Mouse (Mus musculus) intestine, embryonic 15.5 days (tissue): Measurements from ENCODE around the gene Zscan12. TPM values are rescaled to one million over a fixed set of nuclear protein-coding genes. Genes with fewer than 3 reads are reported as not detected.
"Not testable (repeated sequence)": the region's sequence is repeated elsewhere in the genome, so short reads cannot be mapped to it uniquely, and the experiment has no call there.

Experiments
- ATAC-seq: fragments of 200-750 bp; cut with Nextera tagmentation; 2 replicates; pipeline ENCODE4 v1.8.0; 2017; ENCODE audit warnings: moderate TSS enrichment, moderate library complexity
- H3K27ac ChIP-seq: fragments of 300-500 bp; sonication (generic); 2 replicates; pipeline ENCODE4 v1.5.1; 2015; ENCODE audit warnings: mild to moderate bottlenecking, inconsistent platforms
- H3K27me3 ChIP-seq: fragments of 300-500 bp; sonication (generic); replicated peaks from 2 replicates; pipeline ENCODE4 v1.6.1; 2015; ENCODE audit warnings: inconsistent platforms
- H3K36me3 ChIP-seq: fragments of 300-500 bp; sonication (generic); 2 replicates; pipeline ENCODE4 v1.6.1; 2015; ENCODE audit warnings: inconsistent platforms
- H3K4me1 ChIP-seq: fragments of 300-500 bp; sonication (generic); replicated peaks from 2 replicates; pipeline ENCODE4 v1.6.1; 2015; ENCODE audit warnings: inconsistent platforms
- H3K4me2 ChIP-seq: fragments of 300-500 bp; sonication (generic); replicated peaks from 2 replicates; pipeline ENCODE4 v1.6.1; 2015; ENCODE audit warnings: mild to moderate bottlenecking, inconsistent platforms
- H3K4me3 ChIP-seq: fragments of 300-500 bp; sonication (generic); replicated peaks from 2 replicates; pipeline ENCODE4 v1.5.1; 2015; ENCODE audit warnings: inconsistent platforms
- H3K9ac ChIP-seq: fragments of 300-500 bp; sonication (generic); 2 replicates; pipeline ENCODE4 v1.6.1; 2015; ENCODE audit warnings: inconsistent platforms
- H3K9me3 ChIP-seq: fragments of 300-500 bp; sonication (generic); 2 replicates; pipeline ENCODE4 v1.6.1; 2016; ENCODE audit warnings: inconsistent platforms
- WGBS: fragments of 180-500 bp; shearing (Covaris S2); methylation state at CpG from one replicate; pipeline ENCODE4 v1.1.7; 2015; 5-methylcytosine and 5-hydroxymethylcytosine counted together
- polyA plus RNA-seq: library from polyadenylated mRNA; unstranded; fragments of >200 nt; fragmentation: Nextera tagmentation; extraction: Ambion mirVana; gene quantifications from 2 replicates; pipeline ENCODE4 v1.2.1, GENCODE M21; 2015

Zscan12 gene
- polyA plus RNA-seq, 1 experiment from 2014 or later, result 8.6 TPM

- Histone ChIP-seq H3K36me3 (peaks cover 6% of the 10 kb centered on the region; the same call in 1 of the 2 replicates), H3K27ac (no peak overlapping the region), H3K9me3 (no peaks in the 10 kb centered on the region), H3K27me3 (no peaks in the 10 kb centered on the region), H3K4me2 (peak overlapping the region; percentile 57), H3K4me1 (peaks cover 14% of the 10 kb centered on the region; the same call in 1 of the 2 replicates), H3K9ac (peak overlapping the region; percentile 34; the same call in 1 of the 2 replicates), H3K4me3 (peak overlapping the region; percentile 76; the same call in 1 of the 2 replicates)
- WGBS, result 75% methylated on average over 12 of the region's 12 CpGs
- no peak for ATAC-seq
Observed at GRCm38 (mm10) chr13:21363719-21364118, 1.1 kb downstream of the Zscan12 start.

GRCm38 (mm10) chr13:21366635-21367034 is 4.0 kb downstream of the Zscan12 start:
- Histone ChIP-seq H3K4me2 (no peak overlapping the region), H3K27ac (no peak overlapping the region), H3K4me3 (no peak overlapping the region), H3K9ac (no peak overlapping the region), H3K36me3 (peaks cover 13% of the 10 kb centered on the region; the same call in 1 of the 2 replicates), H3K4me1 (peaks cover 14% of the 10 kb centered on the region; the same call in 1 of the 2 replicates), H3K9me3 (no peaks in the 10 kb centered on the region), H3K27me3 (no peaks in the 10 kb centered on the region)
- ATAC-seq, result no peak
- WGBS, result 77% methylated on average over 6 of the region's 6 CpGs

DNA sequence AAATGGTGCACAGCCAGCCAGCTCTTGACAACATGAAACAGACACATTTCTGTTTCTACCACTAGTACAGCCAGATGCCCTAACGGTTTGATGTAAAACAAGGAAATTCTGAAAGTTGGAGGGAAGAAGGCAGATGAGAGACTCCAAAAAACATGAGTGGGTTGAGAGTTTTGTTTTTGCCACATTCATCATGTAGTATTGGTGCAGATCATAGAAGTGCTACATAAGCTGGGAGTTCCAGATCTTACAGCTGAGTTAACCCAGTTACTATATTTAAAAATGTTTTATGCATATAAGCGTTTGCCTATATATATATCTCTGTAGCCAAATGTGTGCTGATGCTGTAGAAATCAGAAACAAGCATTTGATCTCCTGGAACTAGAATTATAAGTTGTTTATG is 10.1 kb downstream of the Zscan12 start:
- H3K36me3 ChIP-seq, result peaks cover 10% of the 10 kb centered on the region; the same call in 1 of the 2 replicates
- no peak for ATAC-seq
- 87% methylated on average over 2 of the region's 2 CpGs for whole genome bisulfite sequencing

DNA sequence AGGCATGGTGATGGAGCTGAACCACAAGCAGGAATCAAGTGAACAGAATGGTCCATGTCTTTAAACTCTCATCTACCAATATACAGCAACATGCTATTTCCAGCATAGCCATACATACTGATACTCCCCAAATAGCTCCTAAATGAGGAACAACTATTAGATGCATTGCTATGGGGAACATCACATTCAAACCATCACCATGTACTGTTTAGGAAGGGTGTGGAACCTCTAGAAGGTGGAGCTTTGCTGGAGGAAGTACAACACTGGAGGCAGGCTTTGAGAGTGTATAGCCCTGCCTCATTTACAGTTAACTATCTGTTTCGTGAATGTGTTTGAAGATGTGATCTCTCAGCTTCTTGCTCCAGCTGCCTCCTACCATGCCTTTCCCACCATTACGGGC is 15.2 kb downstream of the Zscan12 start:
- Histone ChIP-seq H3K27me3 (no peaks in the 10 kb centered on the region), H3K4me3 (no peak overlapping the region), H3K27ac (no peak overlapping the region), H3K9me3 (no peaks in the 10 kb centered on the region), H3K36me3 (no peaks in the 10 kb centered on the region), H3K4me1 (no peaks in the 10 kb centered on the region), H3K9ac (no peak overlapping the region), H3K4me2 (no peak overlapping the region)
- WGBS, result 88% methylated on average over 2 of the region's 2 CpGs
- no peak for ATAC-seq

More for the DNA sequence above, 10.1 kb downstream of the Zscan12 start:
- Histone ChIP-seq H3K9ac (no peak overlapping the region), H3K27me3 (no peaks in the 10 kb centered on the region), H3K27ac (no peak overlapping the region), H3K4me3 (no peak overlapping the region), H3K9me3 (no peaks in the 10 kb centered on the region), H3K4me2 (no peak overlapping the region), H3K4me1 (no peaks in the 10 kb centered on the region)

GRCm38 (mm10) chr13:21395211-21395610 is 32.6 kb downstream of the Zscan12 start:
- H3K4me3 ChIP-seq, result no peak overlapping the region
- H3K4me1 ChIP-seq, result no peaks in the 10 kb centered on the region
- ATAC-seq, result no peak
- H3K27me3 ChIP-seq, result no peaks in the 10 kb centered on the region
- no peaks in the 10 kb centered on the region for H3K9me3 ChIP-seq
- WGBS, result 94% methylated on average over 1 of the region's 1 CpGs
- no peak overlapping the region for H3K9ac ChIP-seq
- no peak overlapping the region for H3K27ac ChIP-seq
- H3K36me3 ChIP-seq, result peaks cover 36% of the 10 kb centered on the region
- no peak overlapping the region for H3K4me2 ChIP-seq

GRCm38 (mm10) chr13:21395623-21396022 is 33.0 kb downstream of the Zscan12 start:
- Histone ChIP-seq H3K27me3 (no peaks in the 10 kb centered on the region), H3K36me3 (peaks cover 32% of the 10 kb centered on the region), H3K4me2 (no peak overlapping the region), H3K4me3 (no peak overlapping the region), H3K27ac (no peak overlapping the region), H3K9ac (no peak overlapping the region), H3K9me3 (no peaks in the 10 kb centered on the region), H3K4me1 (no peaks in the 10 kb centered on the region)
- no peak for ATAC-seq
- WGBS, result 94% methylated on average over 6 of the region's 6 CpGs

- H3K4me1 ChIP-seq, H3K9ac ChIP-seq, H3K4me3 ChIP-seq, H3K27ac ChIP-seq, H3K4me2 ChIP-seq, H3K9me3 ChIP-seq, H3K27me3 ChIP-seq: not testable (repeated sequence)
- peak; percentile 55; the same call in 1 of the 2 replicates for ATAC-seq
- WGBS, result 92% methylated on average over 18 of the region's 18 CpGs
- peaks cover 28% of the 10 kb centered on the region for H3K36me3 ChIP-seq
Observed at GRCm38 (mm10) chr13:21396048-21396447, 33.4 kb downstream of the Zscan12 start.

DNA sequence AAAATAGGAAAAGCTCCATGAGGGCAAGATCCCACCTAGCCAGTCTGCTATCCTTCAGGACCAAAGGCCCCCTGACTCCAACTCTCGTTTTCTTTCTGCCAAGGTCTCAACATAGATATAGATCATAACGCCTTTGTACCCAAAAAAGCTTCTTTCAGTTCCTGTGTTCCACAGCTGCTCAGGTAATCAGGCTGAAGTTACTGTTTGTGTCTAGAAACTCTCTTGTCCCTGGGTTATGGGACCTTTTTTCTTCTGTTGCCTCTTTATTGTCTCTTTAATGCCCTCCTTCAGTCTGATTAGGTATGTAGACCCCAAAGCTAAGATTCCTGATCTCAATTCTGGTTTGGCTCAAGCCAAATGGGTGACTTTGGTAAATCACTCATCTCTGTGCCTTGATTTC is 34.9 kb downstream of the Zscan12 start:
- no peak overlapping the region for H3K4me2 ChIP-seq
- H3K27me3 ChIP-seq, result no peaks in the 10 kb centered on the region
- ATAC-seq, result no peak
- H3K4me1 ChIP-seq, result 0 out of 2 replicates have a peak, but pooled peaks cover 2% of the 10 kb centered on the region
- no peak overlapping the region for H3K27ac ChIP-seq
- H3K4me3 ChIP-seq, result no peak overlapping the region
- H3K36me3 ChIP-seq, result peaks cover 18% of the 10 kb centered on the region
- no peak overlapping the region for H3K9ac ChIP-seq
- WGBS, result 84% methylated on average over 2 of the region's 2 CpGs
- no peaks in the 10 kb centered on the region for H3K9me3 ChIP-seq

GRCm38 (mm10) chr13:21401166-21401565 is 38.5 kb downstream of the Zscan12 start:
- Histone ChIP-seq H3K9ac (peak overlapping the region; percentile 87; the same call in 1 of the 2 replicates), H3K27ac (no peak overlapping the region)

DNA sequence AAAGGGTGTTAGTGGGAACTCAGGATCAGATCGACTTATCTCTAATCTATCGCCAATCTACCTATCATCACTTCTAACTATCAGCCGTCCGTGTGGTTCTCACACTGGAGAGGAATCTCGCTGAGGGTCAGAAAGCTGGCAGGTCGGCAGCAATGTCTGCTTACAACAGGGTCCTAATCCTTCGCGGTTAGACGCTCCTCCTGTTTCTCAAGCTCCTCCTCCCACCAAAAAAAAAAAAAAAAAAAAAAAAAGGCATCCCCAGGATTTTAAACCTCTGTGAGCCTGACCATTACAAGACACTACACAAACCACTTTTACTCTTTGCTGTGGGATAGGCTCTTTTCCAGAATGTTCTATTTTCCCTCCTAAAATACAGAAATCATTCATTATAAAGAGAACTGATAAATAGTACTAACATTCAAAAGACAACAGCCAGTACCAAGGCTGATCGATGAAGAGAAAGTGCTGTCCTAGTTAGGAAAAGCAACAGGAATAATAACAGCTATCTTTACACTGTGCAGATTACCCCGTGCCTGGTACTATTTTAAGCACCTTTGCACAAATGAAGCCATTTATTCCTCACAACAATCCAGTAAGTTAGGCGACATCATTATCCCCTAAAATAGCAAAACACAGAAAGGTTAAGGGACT is 39.1 kb downstream of the Zscan12 start:
- ATAC-seq, result peak; percentile 46
- Histone ChIP-seq H3K9ac (peak overlapping the region; percentile 87), H3K4me1 (0 out of 2 replicates have a peak, but pooled peaks cover 2% of the 10 kb centered on the region), H3K4me2 (peak overlapping the region; percentile 62), H3K4me3 (peak overlapping the region; percentile 80), H3K9me3 (no peaks in the 10 kb centered on the region), H3K27me3 (no peaks in the 10 kb centered on the region), H3K36me3 (no peaks in the 10 kb centered on the region; the same call in 1 of the 2 replicates), H3K27ac (peak overlapping the region; percentile 72; the same call in 1 of the 2 replicates)
- 10% methylated on average over 12 of the region's 12 CpGs for WGBS

More at GRCm38 (mm10) chr13:21401166-21401565, 38.5 kb downstream of the Zscan12 start:
- WGBS, result 71% methylated on average over 3 of the region's 3 CpGs
- H3K4me2 ChIP-seq, result peak overlapping the region; percentile 62
- no peaks in the 10 kb centered on the region for H3K9me3 ChIP-seq
- H3K36me3 ChIP-seq, result no peaks in the 10 kb centered on the region; the same call in 1 of the 2 replicates
- H3K27me3 ChIP-seq, result no peaks in the 10 kb centered on the region
- H3K4me1 ChIP-seq, result 0 out of 2 replicates have a peak, but pooled peaks cover 2% of the 10 kb centered on the region
- no peak for ATAC-seq
- H3K4me3 ChIP-seq, result peak overlapping the region; percentile 80

DNA sequence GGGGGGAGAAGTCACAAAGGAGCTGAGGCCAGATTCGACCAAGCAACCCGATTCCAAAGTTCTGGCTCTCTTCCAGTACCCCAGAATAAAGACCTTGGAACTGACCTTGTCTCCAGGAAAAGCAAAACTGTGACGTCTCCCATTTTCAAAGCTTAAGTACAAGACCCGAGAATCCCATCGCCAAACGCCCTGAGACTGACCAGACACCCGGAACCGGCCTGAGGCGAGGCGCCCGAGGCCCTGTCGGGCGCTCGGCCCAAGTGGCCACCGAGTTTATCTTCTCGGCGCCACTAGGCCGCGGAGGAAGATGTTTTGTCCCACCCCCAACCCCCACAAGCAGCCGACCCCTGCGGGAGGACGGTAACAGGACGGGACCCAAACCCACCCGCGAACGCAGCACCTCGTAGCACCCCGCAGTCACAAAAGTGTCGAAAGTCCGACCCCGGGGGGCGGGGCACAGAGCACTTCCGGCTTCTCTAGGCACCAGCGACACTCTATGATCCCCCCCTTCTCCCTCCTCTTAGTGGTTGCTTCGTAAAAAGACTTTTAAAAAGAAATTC is 39.7 kb downstream of the Zscan12 start, which contains the start of gene Zkscan3:
TSS of gene Zkscan3 (minus strand) at position 469 of the 560 bp plus-strand sequence.
- Histone ChIP-seq H3K27me3 (no peaks in the 10 kb centered on the region), H3K36me3 (no peaks in the 10 kb centered on the region; the same call in 1 of the 2 replicates), H3K4me1 (0 out of 2 replicates have a peak, but pooled peaks cover 2% of the 10 kb centered on the region), H3K9ac (peak within 1 kb of the TSS; percentile 87), H3K27ac (peak within 1 kb of the TSS; percentile 72; the same call in 1 of the 2 replicates), H3K9me3 (no peaks in the 10 kb centered on the region), H3K4me3 (peak within 1 kb of the TSS; percentile 80), H3K4me2 (peak within 1 kb of the TSS; percentile 62)
- peak; percentile 96 for ATAC-seq
- 0% methylated on average over 35 of the region's 35 CpGs for WGBS

- H3K4me1 ChIP-seq, result 0 out of 2 replicates have a peak, but pooled peaks cover 5% of the 10 kb centered on the region
- peak overlapping the region; percentile 87; the same call in 1 of the 2 replicates for H3K9ac ChIP-seq
- H3K4me3 ChIP-seq, result peak overlapping the region; percentile 80
- no peaks in the 10 kb centered on the region for H3K27me3 ChIP-seq
- ATAC-seq, result peak; percentile 34; the same call in 1 of the 2 replicates
- peak overlapping the region; percentile 62; the same call in 1 of the 2 replicates for H3K4me2 ChIP-seq
- H3K9me3 ChIP-seq, result no peaks in the 10 kb centered on the region
- H3K27ac ChIP-seq, result no peak overlapping the region
- no peaks in the 10 kb centered on the region for H3K36me3 ChIP-seq
- WGBS, result 0% methylated on average over 2 of the region's 2 CpGs
Observed at GRCm38 (mm10) chr13:21402848-21403247, 40.2 kb downstream of the Zscan12 start.
